Mouse (Mus musculus): ENCODE measurements around the gene Zfp36. TPM values are rescaled to one million over a fixed set of nuclear protein-coding genes. Genes with fewer than 3 reads are reported as not detected.

Gene Zfp36
- polyA plus RNA-seq, 1 experiment from 2014 or later, result 10.8 TPM

GRCm38 (mm10) chr7:28362441-28363060 is 17.5 kb downstream of the Zfp36 start:
- H3K9ac ChIP-seq (ENCODE audit: low read depth, low read length), result no peak overlapping the region
- no peak overlapping the region for H3K4me2 ChIP-seq (ENCODE audit: low read depth, low read length)
- no peak overlapping the region for H3K4me3 ChIP-seq (ENCODE audit: low read depth, low read length)
- ATAC-seq (ENCODE audit: low read depth), result no peak
- no peak overlapping the region for H3K27ac ChIP-seq (ENCODE audit: low read length)
- H3K4me1 ChIP-seq (ENCODE audit: control insufficient read depth, low read depth, low read length), result peaks cover 2% of the 10 kb centered on the region
- 74% methylated on average over 16 of the region's 16 CpGs for WGBS (ENCODE audit: insufficient replicate concordance)
- no peaks in the 10 kb centered on the region for H3K27me3 ChIP-seq (ENCODE audit: control insufficient read depth, insufficient read depth, low read depth, low read length)
- H3K36me3 ChIP-seq (ENCODE audit: control insufficient read depth, insufficient read depth), result no peaks in the 10 kb centered on the region
- H3K9me3 ChIP-seq (replicated peaks; ENCODE audit: control insufficient read depth, low read length), result no peaks in the 10 kb centered on the region

- H3K27me3 ChIP-seq (ENCODE audit: control insufficient read depth, insufficient read depth, low read depth, low read length), result no peaks in the 10 kb centered on the region
- no peak for ATAC-seq (ENCODE audit: low read depth)
- H3K4me1 ChIP-seq (ENCODE audit: control insufficient read depth, low read depth, low read length), result peaks cover 9% of the 10 kb centered on the region
- no peak overlapping the region for H3K9ac ChIP-seq (ENCODE audit: low read depth, low read length)
- no peaks in the 10 kb centered on the region for H3K36me3 ChIP-seq (ENCODE audit: control insufficient read depth, insufficient read depth)
- H3K4me3 ChIP-seq (ENCODE audit: low read depth, low read length), result no peak overlapping the region
- H3K27ac ChIP-seq (ENCODE audit: low read length), result no peak overlapping the region
- no peak overlapping the region for H3K4me2 ChIP-seq (ENCODE audit: low read depth, low read length)
- no peaks in the 10 kb centered on the region for H3K9me3 ChIP-seq (replicated peaks; ENCODE audit: control insufficient read depth, low read length)
- 79% methylated on average over 20 of the region's 20 CpGs for WGBS (ENCODE audit: insufficient replicate concordance)
These were observed 18.3 kb downstream of the Zfp36 start for GRCm38 (mm10) chr7:28361647-28362341.

- no peak overlapping the region for H3K4me2 ChIP-seq (ENCODE audit: low read depth, low read length)
- no peaks in the 10 kb centered on the region for H3K36me3 ChIP-seq (ENCODE audit: control insufficient read depth, insufficient read depth)
- H3K27me3 ChIP-seq (ENCODE audit: control insufficient read depth, insufficient read depth, low read depth, low read length), result no peaks in the 10 kb centered on the region
- H3K9ac ChIP-seq (ENCODE audit: low read depth, low read length), result no peak overlapping the region
- no peak for ATAC-seq (ENCODE audit: low read depth)
- H3K4me3 ChIP-seq (ENCODE audit: low read depth, low read length), result no peak overlapping the region
- H3K4me1 ChIP-seq (ENCODE audit: control insufficient read depth, low read depth, low read length), result peaks cover 12% of the 10 kb centered on the region
- whole genome bisulfite sequencing (ENCODE audit: insufficient replicate concordance), result 71% methylated on average over 6 of the region's 6 CpGs
- no peaks in the 10 kb centered on the region for H3K9me3 ChIP-seq (replicated peaks; ENCODE audit: control insufficient read depth, low read length)
- no peak overlapping the region for H3K27ac ChIP-seq (ENCODE audit: low read length)
These were observed 19.8 kb downstream of the Zfp36 start for GRCm38 (mm10) chr7:28360291-28360690.

GRCm38 (mm10) chr7:28359854-28360253 is 20.2 kb downstream of the Zfp36 start:
- Histone ChIP-seq H3K4me3 (ENCODE audit: low read depth, low read length) (no peak overlapping the region), H3K27me3 (ENCODE audit: control insufficient read depth, insufficient read depth, low read depth, low read length) (no peaks in the 10 kb centered on the region), H3K27ac (ENCODE audit: low read length) (no peak overlapping the region), H3K9me3 (replicated peaks; ENCODE audit: control insufficient read depth, low read length) (no peaks in the 10 kb centered on the region), H3K9ac (ENCODE audit: low read depth, low read length) (no peak overlapping the region), H3K4me2 (ENCODE audit: low read depth, low read length) (no peak overlapping the region), H3K4me1 (ENCODE audit: control insufficient read depth, low read depth, low read length) (peaks cover 12% of the 10 kb centered on the region), H3K36me3 (ENCODE audit: control insufficient read depth, insufficient read depth) (no peaks in the 10 kb centered on the region)
- WGBS (ENCODE audit: insufficient replicate concordance), result 78% methylated on average over 10 of the region's 10 CpGs
- no peak for ATAC-seq (ENCODE audit: low read depth)

GRCm38 (mm10) chr7:28358431-28358830 is 21.6 kb downstream of the Zfp36 start:
- no peak for ATAC-seq (ENCODE audit: low read depth)
- H3K9ac ChIP-seq (ENCODE audit: low read depth, low read length), result no peak overlapping the region
- H3K4me1 ChIP-seq (ENCODE audit: control insufficient read depth, low read depth, low read length), result peaks cover 12% of the 10 kb centered on the region
- no peak overlapping the region for H3K4me3 ChIP-seq (ENCODE audit: low read depth, low read length)
- peaks cover 10% of the 10 kb centered on the region for H3K36me3 ChIP-seq (ENCODE audit: control insufficient read depth, insufficient read depth)
- 62% methylated on average over 7 of the region's 7 CpGs for WGBS (ENCODE audit: insufficient replicate concordance)
- H3K9me3 ChIP-seq (replicated peaks; ENCODE audit: control insufficient read depth, low read length), result no peaks in the 10 kb centered on the region
- H3K27me3 ChIP-seq (ENCODE audit: control insufficient read depth, insufficient read depth, low read depth, low read length), result no peaks in the 10 kb centered on the region
- peak overlapping the region; percentile 16 for H3K27ac ChIP-seq (ENCODE audit: low read length)
- no peak overlapping the region for H3K4me2 ChIP-seq (ENCODE audit: low read depth, low read length)

GRCm38 (mm10) chr7:28357984-28358383 is 22.1 kb downstream of the Zfp36 start:
- H3K4me1 ChIP-seq (ENCODE audit: control insufficient read depth, low read depth, low read length), result peaks cover 17% of the 10 kb centered on the region
- peak overlapping the region; percentile 21 for H3K4me2 ChIP-seq (ENCODE audit: low read depth, low read length)
- no peaks in the 10 kb centered on the region for H3K9me3 ChIP-seq (replicated peaks; ENCODE audit: control insufficient read depth, low read length)
- 14% methylated on average over 5 of the region's 5 CpGs for WGBS (ENCODE audit: insufficient replicate concordance)
- no peaks in the 10 kb centered on the region for H3K27me3 ChIP-seq (ENCODE audit: control insufficient read depth, insufficient read depth, low read depth, low read length)
- peak; percentile 57 for ATAC-seq (ENCODE audit: low read depth)
- H3K4me3 ChIP-seq (ENCODE audit: low read depth, low read length), result no peak overlapping the region
- peaks cover 14% of the 10 kb centered on the region for H3K36me3 ChIP-seq (ENCODE audit: control insufficient read depth, insufficient read depth)
- peak overlapping the region; percentile 16 for H3K27ac ChIP-seq (ENCODE audit: low read length)
- H3K9ac ChIP-seq (ENCODE audit: low read depth, low read length), result no peak overlapping the region

GRCm38 (mm10) chr7:28356981-28357380 is 23.1 kb downstream of the Zfp36 start:
- no peaks in the 10 kb centered on the region for H3K9me3 ChIP-seq (replicated peaks; ENCODE audit: control insufficient read depth, low read length)
- no peak overlapping the region for H3K4me2 ChIP-seq (ENCODE audit: low read depth, low read length)
- peak; percentile 16; the same call in 1 of the 2 replicates for ATAC-seq (ENCODE audit: low read depth)
- H3K27me3 ChIP-seq (ENCODE audit: control insufficient read depth, insufficient read depth, low read depth, low read length), result no peaks in the 10 kb centered on the region
- H3K4me3 ChIP-seq (ENCODE audit: low read depth, low read length), result no peak overlapping the region
- 47% methylated on average over 5 of the region's 5 CpGs for WGBS (ENCODE audit: insufficient replicate concordance)
- peak overlapping the region; percentile 16 for H3K27ac ChIP-seq (ENCODE audit: low read length)
- H3K36me3 ChIP-seq (ENCODE audit: control insufficient read depth, insufficient read depth), result peaks cover 21% of the 10 kb centered on the region
- peaks cover 22% of the 10 kb centered on the region for H3K4me1 ChIP-seq (ENCODE audit: control insufficient read depth, low read depth, low read length)
- no peak overlapping the region for H3K9ac ChIP-seq (ENCODE audit: low read depth, low read length)

GRCm38 (mm10) chr7:28355221-28355620 is 24.8 kb downstream of the Zfp36 start:
- peaks cover 25% of the 10 kb centered on the region for H3K36me3 ChIP-seq (ENCODE audit: control insufficient read depth, insufficient read depth)
- ATAC-seq (ENCODE audit: low read depth), result no peak
- no peak overlapping the region for H3K27ac ChIP-seq (ENCODE audit: low read length)
- WGBS (ENCODE audit: insufficient replicate concordance), result 81% methylated on average over 3 of the region's 3 CpGs
- H3K4me2 ChIP-seq (ENCODE audit: low read depth, low read length), result no peak overlapping the region
- no peaks in the 10 kb centered on the region for H3K27me3 ChIP-seq (ENCODE audit: control insufficient read depth, insufficient read depth, low read depth, low read length)
- peaks cover 31% of the 10 kb centered on the region for H3K4me1 ChIP-seq (ENCODE audit: control insufficient read depth, low read depth, low read length)
- H3K9me3 ChIP-seq (replicated peaks; ENCODE audit: control insufficient read depth, low read length), result no peaks in the 10 kb centered on the region
- no peak overlapping the region for H3K4me3 ChIP-seq (ENCODE audit: low read depth, low read length)
- no peak overlapping the region for H3K9ac ChIP-seq (ENCODE audit: low read depth, low read length)

- Histone ChIP-seq H3K9ac (ENCODE audit: low read depth, low read length) (no peak overlapping the region), H3K4me2 (ENCODE audit: low read depth, low read length) (no peak overlapping the region), H3K27ac (ENCODE audit: low read length) (no peak overlapping the region), H3K36me3 (ENCODE audit: control insufficient read depth, insufficient read depth) (peaks cover 25% of the 10 kb centered on the region), H3K4me1 (ENCODE audit: control insufficient read depth, low read depth, low read length) (peaks cover 37% of the 10 kb centered on the region), H3K4me3 (ENCODE audit: low read depth, low read length) (no peak overlapping the region), H3K27me3 (ENCODE audit: control insufficient read depth, insufficient read depth, low read depth, low read length) (no peaks in the 10 kb centered on the region), H3K9me3 (replicated peaks; ENCODE audit: control insufficient read depth, low read length) (no peaks in the 10 kb centered on the region)
- WGBS (ENCODE audit: insufficient replicate concordance), result 78% methylated on average over 3 of the region's 3 CpGs
- no peak for ATAC-seq (ENCODE audit: low read depth)
These were observed 25.5 kb downstream of the Zfp36 start for GRCm38 (mm10) chr7:28354596-28354995.
